In the genomic region with DNA sequence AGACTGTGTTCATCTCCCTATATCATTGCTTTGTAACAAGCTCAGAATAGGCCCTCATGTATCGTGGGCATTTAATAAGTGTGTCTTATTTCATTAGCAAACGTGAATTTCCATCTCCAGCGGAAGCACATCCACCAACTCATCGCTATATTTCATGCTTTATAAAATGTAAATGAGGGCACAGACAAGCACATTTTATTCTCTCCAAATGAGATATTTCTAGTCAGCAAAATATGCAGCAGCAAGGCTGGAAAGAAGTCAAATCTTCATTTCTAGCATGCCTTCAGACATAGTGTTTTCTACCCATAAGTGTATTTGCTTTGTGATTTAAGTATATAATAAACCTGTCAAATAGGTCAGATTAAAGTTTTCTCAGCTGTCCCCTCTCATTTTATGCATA, we compare ENCODE assay signal across 25 mouse cellular contexts. TPM values are rescaled to one million over a fixed set of nuclear protein-coding genes. Genes with fewer than 3 reads are reported as not detected.
DNase-seq lines count a peak whose midpoint lies in the region; ATAC-seq and TF ChIP-seq lines count a peak whose summit lies in the region.
"Had no signal": no experiment of that assay in that cellular context is flagged by ENCODE, and none has a peak within 500 bp of the region (broad histone marks: within the 10 kb centered on the region; RNA-seq: fewer than 3 reads in every experiment).

No protein-coding gene starts in this region.

- no peak for DNase-seq in frontal cortex, postnatal 25 days (ENCODE audit: low spot score in 2 of 2)
- DNase-seq in left cerebral cortex, adult 2 months (ENCODE audit: extremely low spot score in 1 of 2, low spot score in 2 of 2): no peak
- no peak for DNase-seq in left cerebral cortex, adult 18-20 months (ENCODE audit: low spot score in 2 of 2)
- DNase-seq in brain, adult 2 months (ENCODE audit: low read depth, low spot score): peak; percentile 30
- DNase-seq in telencephalon, adult 2 months (ENCODE audit: low read depth, low spot score): peak; percentile 18
- no peak for DNase-seq in forebrain, embryonic 11.5 days (ENCODE audit: low spot score)
- no peak for DNase-seq in spleen, postnatal 14 days (ENCODE audit: low spot score in 2 of 2)
- DNase-seq: adrenal gland, adult 2 months; adrenal gland, adult 8-10 months; adrenal gland, postnatal 10 days; adrenal gland, postnatal 14 days; adrenal gland, postnatal 25 days; adrenal gland, postnatal 36 days; B cell, adult 2 months; cerebellum, adult 11 months; cerebellum, adult 11-12 months; cerebellum, adult 18-20 months had no signal

- H3K4me1 ChIP-seq in forebrain, embryonic 11.5 days (replicated peaks; ENCODE audit: control insufficient read depth, insufficient read depth, low read length): no peaks in the 10 kb centered on the region

- H3K4me2 ChIP-seq in forebrain, embryonic 11.5 days (ENCODE audit: low read depth, low read length, severe bottlenecking): no peak overlapping the region

- intact Hi-C loops in left cerebral cortex, adult 2 months (cut with DNase I): no loop called here

- no peak overlapping the region for H3K4me3 ChIP-seq in left cerebral cortex, adult 2 months
- no peak overlapping the region for H3K4me3 ChIP-seq in forebrain, embryonic 11.5 days (ENCODE audit: low read depth, low read length)

- peak; percentile 89 for ATAC-seq in frontal cortex, adult (ENCODE audit: low TSS enrichment)
- no peak for ATAC-seq in forebrain, embryonic 11.5 days (replicated peaks; ENCODE audit: low FRiP score)
- ATAC-seq: activated CD4-positive, CD25-positive, alpha-beta regulatory T cell, adult 4 months; CD4-positive, CD25-positive, alpha-beta regulatory T cell, adult 4 months; Patski had no signal

- H3K9me3 ChIP-seq in forebrain, embryonic 11.5 days (ENCODE audit: control insufficient read depth, low read length): no peaks in the 10 kb centered on the region
- H3K9me3 ChIP-seq: G1E had no signal

- no peak for TF ChIP-seq CTCF in left cerebral cortex, adult 2 months (IDR thresholded peaks at IDR 0.05)

- H3K27ac ChIP-seq in left cerebral cortex, adult 2 months: peak overlapping the region; percentile 56
- no peak overlapping the region for H3K27ac ChIP-seq in forebrain, embryonic 11.5 days (ENCODE audit: low read depth, low read length)

- no peaks in the 10 kb centered on the region for H3K36me3 ChIP-seq in forebrain, embryonic 11.5 days (ENCODE audit: control insufficient read depth, insufficient read depth, low read length)
- H3K36me3 ChIP-seq: G1E had no signal

- no peaks in the 10 kb centered on the region for H3K27me3 ChIP-seq in forebrain, embryonic 11.5 days (ENCODE audit: control insufficient read depth, insufficient read depth, low read length)
- H3K27me3 ChIP-seq: CH12.LX, Patski had no signal

- H3K9ac ChIP-seq in forebrain, embryonic 11.5 days (ENCODE audit: low read length): no peak overlapping the region

- 93% methylated on average over 4 of the region's 4 CpGs for WGBS in forebrain, embryonic 11.5 days

RNA-seq across cellular contexts. Expression of a gene that starts 45.3 kb away (rescaled TPM):
- total RNA-seq in left cerebral cortex, adult 2 months (2021): not detected
- not detected for total RNA-seq in left cerebral cortex, adult 18-20 months (2021)
- polyA plus RNA-seq in forebrain, embryonic 11.5 days (2014; fragmentation: Nextera tagmentation; extraction: Ambion mirVana): not detected in 2 replicates
- total RNA-seq: adrenal gland, adult 18-20 months; adrenal gland, postnatal 14 days; adrenal gland, postnatal 25 days; adrenal gland, postnatal 36 days had no signal
- polyA plus RNA-seq: adrenal gland, adult 2 months; brain, embryonic 14.5 days; G1E had no signal

Comparison
In these comparisons a context has a peak if more than half of its experiments do, and no peak if none do; other contexts are left out.
1. DNase-seq: peak in brain, adult 2 months (single experiment) and telencephalon, adult 2 months (single experiment); none in frontal cortex, postnatal 25 days (0 of 2), left cerebral cortex, adult 2 months (0 of 2), left cerebral cortex, adult 18-20 months (0 of 2), forebrain, embryonic 11.5 days (single experiment) and spleen, postnatal 14 days (0 of 2).